Mouse (Mus musculus) heart, embryonic 11.5 days (tissue): ENCODE measurements around the gene Tepsin. TPM values are rescaled to one million over a fixed set of nuclear protein-coding genes. Genes with fewer than 3 reads are reported as not detected.

Experiments used
- ATAC-seq: fragments of 200-750 bp; cut with Nextera tagmentation; replicated peaks from 2 replicates; pipeline ENCODE4 v1.8.0; 2017; ENCODE audit warnings: moderate library complexity; ENCODE audit not compliant: insufficient number of reproducible peaks, low FRiP score, low TSS enrichment
- H3K27ac ChIP-seq: fragments of 300-500 bp; sonication (generic); 2 replicates; pipeline ENCODE4 v1.5.1; 2014; ENCODE audit warnings: mild to moderate bottlenecking, low read depth, low read length
- H3K27me3 ChIP-seq: fragments of 300-500 bp; sonication (generic); 2 replicates; pipeline ENCODE4 v1.6.1; 2014; ENCODE audit warnings: mild to moderate bottlenecking, low read length, mixed read lengths; ENCODE audit not compliant: control insufficient read depth, insufficient read depth
- H3K36me3 ChIP-seq: fragments of 300-500 bp; sonication (generic); 2 replicates; pipeline ENCODE4 v1.6.1; 2014; ENCODE audit warnings: mild to moderate bottlenecking, low read length, moderate library complexity, mixed read lengths; ENCODE audit not compliant: control insufficient read depth, insufficient read depth
- H3K4me1 ChIP-seq: fragments of 300-500 bp; sonication (generic); 2 replicates; pipeline ENCODE4 v1.6.1; 2014; ENCODE audit warnings: low read length; ENCODE audit not compliant: control insufficient read depth, insufficient read depth
- H3K4me2 ChIP-seq: fragments of 300-500 bp; sonication (generic); 2 replicates; pipeline ENCODE4 v1.6.1; 2014; ENCODE audit warnings: mild to moderate bottlenecking, moderate library complexity
- H3K4me3 ChIP-seq: fragments of 300-500 bp; sonication (generic); 2 replicates; pipeline ENCODE4 v1.5.1; 2014; ENCODE audit warnings: low read depth, low read length
- H3K9ac ChIP-seq: fragments of 300-500 bp; sonication (generic); 2 replicates; pipeline ENCODE4 v1.6.1; 2014; ENCODE audit warnings: mild to moderate bottlenecking, low read depth, low read length, moderate library complexity
- H3K9me3 ChIP-seq: fragments of 300-500 bp; sonication (generic); replicated peaks from 2 replicates; pipeline ENCODE4 v1.6.1; 2016; ENCODE audit warnings: low read length; ENCODE audit not compliant: control insufficient read depth
- WGBS: fragments of 180-500 bp; shearing (Covaris S2); extraction: QIAGEN DNeasy Blood & Tissue Kit; methylation state at CpG from one replicate; pipeline ENCODE4 v1.1.7; 2014; ENCODE audit not compliant: insufficient replicate concordance; 5-methylcytosine and 5-hydroxymethylcytosine counted together
- microRNA-seq: library from miRNA; unstranded; fragments of <30 nt; microRNA quantifications from one replicate; pipeline ENCODE4, GENCODE M21; 2016; ENCODE audit warnings: borderline number of aligned reads
- polyA plus RNA-seq: library from polyadenylated mRNA; unstranded; fragments of >200 nt; fragmentation: Nextera tagmentation; extraction: Ambion mirVana; gene quantifications from 2 replicates; pipeline ENCODE4 v1.2.1, GENCODE M21; 2014

Tepsin gene
- polyA plus RNA-seq, 1 experiment from 2014 or later, result 14.6 TPM

- ATAC-seq, result peak; percentile 28
- Histone ChIP-seq H3K4me2 (peak overlapping the region; percentile 11; the same call in 1 of the 2 replicates), H3K27ac (peak overlapping the region; percentile 57), H3K36me3 (no peaks in the 10 kb centered on the region), H3K9ac (no peak overlapping the region; the same call in 1 of the 2 replicates), H3K4me3 (no peak overlapping the region), H3K9me3 (no peaks in the 10 kb centered on the region), H3K27me3 (peaks cover 15% of the 10 kb centered on the region), H3K4me1 (peaks cover 25% of the 10 kb centered on the region)
- 51% methylated on average over 13 of the region's 13 CpGs for WGBS
Measured at GRCm38 (mm10) chr11:120041191-120042123, 57.1 kb downstream of the Tepsin start.

Small RNA genes within 50 kb of the gene (microRNA-seq; reads per million reads assigned to microRNA genes)
- not detected for gene Gm25948

Other genes with a start within 250 kb of the Tepsin start
- gene Chmp6, start 185.3 kb downstream of the Tepsin start, polyA plus RNA-seq, result 63.7 and 66.4 TPM in 2 replicates
- gene Baiap2, start 156.0 kb downstream of the Tepsin start, polyA plus RNA-seq, result 12.8 and 15.4 TPM in 2 replicates
- 0.24 and 0.35 TPM in 2 replicates for gene Aatk, start 51.6 kb downstream of the Tepsin start, polyA plus RNA-seq
- 15.1 and 16.0 TPM in 2 replicates for gene Cep131, start 11.9 kb downstream of the Tepsin start, polyA plus RNA-seq
- gene Ndufaf8, start 197 bp upstream of the Tepsin start, polyA plus RNA-seq, result 83.2 and 83.4 TPM in 2 replicates
- gene Slc38a10, start 52.6 kb upstream of the Tepsin start, polyA plus RNA-seq, result 57.5 and 72.0 TPM in 2 replicates
- 7.0 and 9.1 TPM in 2 replicates for gene Bahcc1, start 134.2 kb upstream of the Tepsin start, polyA plus RNA-seq
- 1,448 and 1,508 TPM in 2 replicates for gene Actg1, start 249.8 kb upstream of the Tepsin start, polyA plus RNA-seq